Mouse (Mus musculus) brain, embryonic 14.5 days (tissue): ENCODE measurements at regions not wholly inside any gene's neighbourhood (a gene's known extent, or its start where the extent isn't known, plus 50 kb on each side); places are given as distances from the start of the nearest gene placed in this dataset.
A peak's percentile ranks its signal among the peaks of the same experiment; 100 is the strongest.

Experiments
- DNase-seq: peaks from one replicate; pipeline ENCODE4 v3.0.0-alpha.2; 2011; ENCODE audit warnings: low read depth
- CTCF ChIP-seq: fragments of 200-500 bp; IDR thresholded peaks from 2 replicates; pipeline ENCODE4 v1.5.1; 2012; ENCODE audit warnings: inconsistent platforms, mild to moderate bottlenecking, moderate library complexity, borderline replicate concordance; ENCODE audit not compliant: insufficient read depth, insufficient read length; ENCODE audit errors: extremely low read depth
- POLR2A ChIP-seq: fragments of 200-500 bp; IDR thresholded peaks from 2 replicates; pipeline ENCODE4 v1.6.1; 2012; ENCODE audit warnings: mild to moderate bottlenecking, inconsistent platforms, borderline replicate concordance; ENCODE audit not compliant: poor library complexity, insufficient read depth, insufficient read length, severe bottlenecking; ENCODE audit errors: extremely low read depth

DNA sequence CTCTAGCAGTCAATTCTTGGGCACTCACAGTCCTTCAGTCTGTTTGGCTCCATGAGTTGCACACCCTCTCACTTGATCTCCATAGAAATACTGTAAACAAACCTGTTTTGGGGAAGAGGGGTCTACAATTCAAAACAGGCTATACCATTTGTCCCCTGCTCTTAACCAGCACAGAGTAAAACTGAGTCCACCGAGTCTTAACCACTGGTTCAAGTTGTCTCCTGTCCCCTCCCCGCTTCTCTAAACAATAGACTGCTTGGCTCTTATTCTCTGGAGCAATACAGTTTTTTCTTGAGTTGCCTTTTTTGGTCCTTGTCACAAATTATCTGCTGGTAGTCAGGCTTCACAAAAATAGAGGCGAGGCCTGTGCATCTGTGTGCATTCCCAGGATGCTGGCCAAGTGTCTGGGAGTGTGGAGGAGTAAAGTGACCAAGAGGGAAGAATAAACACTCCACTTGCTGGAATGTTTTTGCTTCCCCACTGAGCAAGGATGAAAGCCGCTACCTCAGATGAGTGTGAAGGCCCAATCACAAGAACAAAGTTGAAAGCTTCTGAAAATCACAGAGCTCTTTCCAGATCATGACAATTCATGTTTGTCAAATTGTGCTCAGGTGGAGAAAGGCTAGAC is 695.3 kb downstream of the Cypt12 start:
- peak; percentile 18 for DNase-seq
- TF ChIP-seq CTCF (no peak), POLR2A (no peak)

GRCm38 (mm10) chr3:18645481-18645880 is 697.3 kb downstream of the Cypt12 start:
- no peak for TF ChIP-seq POLR2A
- no peak for TF ChIP-seq CTCF

GRCm38 (mm10) chr3:18645927-18646326 is 697.7 kb downstream of the Cypt12 start:
- TF ChIP-seq POLR2A, result no peak
- TF ChIP-seq CTCF, result no peak
- no peak for DNase-seq

More at GRCm38 (mm10) chr3:18645481-18645880, 697.3 kb downstream of the Cypt12 start:
- DNase-seq, result no peak

DNA sequence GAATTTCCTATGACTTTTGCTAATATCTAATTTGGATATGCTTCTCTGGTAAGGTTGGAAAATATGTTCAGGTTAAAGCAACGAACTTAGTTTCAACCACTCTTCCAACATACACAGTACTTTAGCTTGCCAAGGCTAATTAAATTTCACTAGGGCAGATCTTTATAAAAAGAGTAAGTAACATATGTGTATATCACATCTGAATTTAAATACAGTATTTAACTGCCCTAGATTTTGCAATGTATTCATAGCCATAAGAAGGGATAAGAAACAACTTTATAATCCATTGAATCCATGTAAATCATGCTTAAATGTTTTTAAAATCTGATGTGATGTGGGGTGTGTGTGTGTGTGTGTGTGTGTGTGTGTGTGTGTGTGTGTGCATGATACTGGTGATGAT is 705.3 kb downstream of the Cypt12 start:
- DNase-seq, result no peak
- TF ChIP-seq CTCF, result no peak
- no peak for TF ChIP-seq POLR2A

DNA sequence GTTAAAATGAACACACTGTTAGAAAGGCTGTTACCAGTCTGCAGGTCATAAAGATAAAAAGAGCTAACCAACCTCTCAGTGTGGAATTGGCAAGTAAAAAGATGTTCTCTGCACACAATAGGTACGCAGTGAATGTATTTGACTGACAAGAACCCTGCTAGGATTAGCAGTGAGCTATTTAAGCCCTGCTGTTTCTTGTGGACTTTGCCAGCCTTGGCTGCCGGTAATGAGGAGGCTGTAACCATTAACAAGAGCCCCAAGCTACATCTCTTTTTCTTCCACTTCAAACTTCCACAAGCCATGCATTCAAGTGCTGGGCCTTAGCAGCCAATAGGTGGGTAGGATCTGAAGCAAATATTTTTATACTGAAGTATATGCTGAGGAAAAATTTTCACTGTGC is 717.5 kb downstream of the Cypt12 start:
- DNase-seq, result peak; percentile 94
- TF ChIP-seq CTCF, result no peak
- TF ChIP-seq POLR2A, result no peak

DNA sequence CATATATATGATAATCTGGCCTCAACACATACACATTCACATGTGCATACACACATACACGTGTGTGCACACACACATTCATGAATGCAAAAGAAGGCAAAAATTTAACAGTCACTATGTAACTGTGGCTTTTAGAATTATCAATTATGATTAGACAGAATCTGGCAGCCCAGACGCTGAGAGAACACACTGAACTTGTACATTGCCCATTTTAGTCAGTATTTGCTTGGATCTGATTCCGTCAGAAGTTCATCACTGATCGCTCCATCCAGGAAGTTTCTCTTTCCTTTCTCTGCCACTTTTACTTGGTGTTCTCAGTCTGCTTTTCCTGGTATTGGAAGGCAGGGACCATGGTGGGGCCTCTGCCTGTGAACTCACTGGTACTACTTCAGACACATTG is 719.5 kb downstream of the Cypt12 start:
- TF ChIP-seq POLR2A, result no peak
- TF ChIP-seq CTCF, result no peak
- no peak for DNase-seq

DNA sequence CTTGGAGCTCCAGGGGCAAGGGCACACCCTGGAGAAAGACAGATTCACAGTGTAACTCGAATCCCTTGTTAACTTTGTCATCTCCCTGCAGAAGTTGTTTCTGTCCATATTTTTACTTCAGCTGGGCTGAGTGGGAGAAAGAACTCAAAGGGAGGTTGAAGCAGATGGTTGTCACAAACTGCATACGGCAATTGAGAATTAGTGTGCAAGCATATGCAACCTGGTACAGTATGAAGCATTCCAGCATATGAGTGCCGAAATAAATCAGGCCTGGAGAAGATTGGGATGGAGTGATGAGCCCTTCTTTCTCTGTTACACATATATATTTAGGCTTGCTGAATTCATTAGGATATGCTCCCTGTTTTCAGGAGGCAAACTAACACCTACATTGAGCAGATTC is 720.7 kb downstream of the Cypt12 start:
- DNase-seq, result peak; percentile 74
- TF ChIP-seq POLR2A, result no peak
- no peak for TF ChIP-seq CTCF

- TF ChIP-seq POLR2A (no peak), CTCF (no peak)
- peak; percentile 73 for DNase-seq
Measured at GRCm38 (mm10) chr3:18670203-18670700, 722.0 kb downstream of the Cypt12 start.

DNA sequence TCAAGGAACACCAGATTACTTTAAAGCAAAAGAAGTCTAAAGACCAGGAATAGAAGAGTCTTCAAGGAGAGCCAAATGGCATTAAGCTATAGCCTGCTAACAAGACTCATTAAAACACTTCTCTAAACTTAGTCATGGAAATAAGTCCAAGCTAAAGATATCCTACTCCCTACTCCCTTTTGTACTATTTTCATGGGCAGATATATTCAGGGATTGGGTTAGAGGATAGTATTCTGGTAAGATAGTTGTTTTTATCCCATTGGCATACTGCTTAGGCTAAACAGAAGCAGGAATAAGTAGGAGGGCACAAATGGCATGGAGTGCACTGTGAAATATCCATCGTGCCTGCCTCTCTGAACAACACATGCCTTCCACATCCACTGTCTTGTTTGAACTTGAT is 723.5 kb downstream of the Cypt12 start:
- no peak for DNase-seq
- TF ChIP-seq CTCF (no peak), POLR2A (no peak)

GRCm38 (mm10) chr3:18683346-18684101 is 735.3 kb downstream of the Cypt12 start:
- TF ChIP-seq POLR2A (no peak), CTCF (no peak)
- DNase-seq, result peak; percentile 33

- DNase-seq, result peak; percentile 93
Measured at GRCm38 (mm10) chr3:18695113-18695792, 747.0 kb downstream of the Cypt12 start.

DNA sequence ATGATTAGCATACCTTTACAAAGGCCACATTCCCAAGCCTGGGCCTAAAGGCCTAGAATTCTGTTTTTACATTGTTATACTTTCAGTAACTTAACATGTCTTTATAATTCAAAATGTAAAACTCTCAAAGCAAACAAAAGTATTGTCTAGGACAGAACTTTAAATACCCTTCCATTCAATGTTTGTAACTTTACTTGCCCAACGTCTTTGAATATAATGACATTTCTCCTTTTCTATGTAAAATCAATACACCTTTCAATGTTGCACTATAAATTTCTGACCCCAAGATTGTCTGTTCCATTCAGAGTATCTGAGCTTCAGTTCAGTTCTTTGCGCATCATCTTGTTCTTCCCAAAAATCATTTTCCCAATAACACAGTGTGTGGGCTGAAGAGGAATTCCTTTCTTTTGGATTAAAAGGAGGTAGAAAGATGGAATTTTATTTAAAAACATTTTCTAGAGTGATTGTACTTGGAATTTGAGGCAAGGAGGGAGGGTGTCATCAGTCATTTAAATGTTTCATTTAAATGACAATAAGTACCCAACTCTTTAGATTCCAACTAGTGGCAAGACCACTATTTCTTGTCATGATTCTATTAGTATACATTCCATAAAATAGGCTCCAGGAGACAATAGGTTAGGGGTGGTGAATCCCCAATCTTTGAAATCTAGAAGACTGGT is 748.9 kb downstream of the Cypt12 start:
- no peak for TF ChIP-seq CTCF
- TF ChIP-seq POLR2A, result no peak

More at GRCm38 (mm10) chr3:18695113-18695792, 747.0 kb downstream of the Cypt12 start:
- no peak for TF ChIP-seq CTCF
- TF ChIP-seq POLR2A, result no peak

More for the DNA sequence above, 748.9 kb downstream of the Cypt12 start:
- DNase-seq, result no peak
